Mouse (Mus musculus): ENCODE results near the gene Cycs. TPM values are rescaled to one million over a fixed set of nuclear protein-coding genes. Genes with fewer than 3 reads are reported as not detected.

Gene Cycs
- polyA plus RNA-seq, 1 experiment: 4.0 TPM

GRCm38 (mm10) chr6:50552881-50553518, 13.3 kb downstream of the Cycs start:
- 57% methylated on average over 5 of the region's 5 CpGs for WGBS
- TF ChIP-seq CTCF (IDR thresholded peaks at IDR 0.05; ENCODE audit: insufficient read depth, low read length): no peak
- DNase-seq: no peak
- Histone ChIP-seq H3K4me3 (replicated peaks; ENCODE audit: extremely low read depth, low read depth, low read length) (no peak overlapping the region), H3K4me1 (ENCODE audit: control insufficient read depth, insufficient read depth, low read length) (no peaks in the 10 kb centered on the region)

- TF ChIP-seq POLR2A (IDR thresholded peaks at IDR 0.05; ENCODE audit: borderline replicate concordance, extremely low read depth, low read depth, low read length) (no peak), CTCF (IDR thresholded peaks at IDR 0.05; ENCODE audit: insufficient read depth, low read length) (no peak)
- H3K4me1 ChIP-seq (ENCODE audit: control insufficient read depth, insufficient read depth, low read length): no peaks in the 10 kb centered on the region
- 73% methylated on average over 7 of the region's 7 CpGs for WGBS
- no peak overlapping the region for H3K4me3 ChIP-seq (replicated peaks; ENCODE audit: extremely low read depth, low read depth, low read length)
- no peak for DNase-seq
Measured at GRCm38 (mm10) chr6:50549791-50550190, 16.5 kb downstream of the Cycs start.

- H3K4me1 ChIP-seq (ENCODE audit: control insufficient read depth, insufficient read depth, low read length): no peaks in the 10 kb centered on the region
- no peak overlapping the region for H3K4me3 ChIP-seq (replicated peaks; ENCODE audit: extremely low read depth, low read depth, low read length)
- 74% methylated on average over 5 of the region's 5 CpGs for WGBS
- TF ChIP-seq CTCF (IDR thresholded peaks at IDR 0.05; ENCODE audit: insufficient read depth, low read length): no peak
- TF ChIP-seq POLR2A (IDR thresholded peaks at IDR 0.05; ENCODE audit: borderline replicate concordance, extremely low read depth, low read depth, low read length): no peak
- DNase-seq: no peak
Measured at GRCm38 (mm10) chr6:50549051-50549450, 17.3 kb downstream of the Cycs start.

DNA sequence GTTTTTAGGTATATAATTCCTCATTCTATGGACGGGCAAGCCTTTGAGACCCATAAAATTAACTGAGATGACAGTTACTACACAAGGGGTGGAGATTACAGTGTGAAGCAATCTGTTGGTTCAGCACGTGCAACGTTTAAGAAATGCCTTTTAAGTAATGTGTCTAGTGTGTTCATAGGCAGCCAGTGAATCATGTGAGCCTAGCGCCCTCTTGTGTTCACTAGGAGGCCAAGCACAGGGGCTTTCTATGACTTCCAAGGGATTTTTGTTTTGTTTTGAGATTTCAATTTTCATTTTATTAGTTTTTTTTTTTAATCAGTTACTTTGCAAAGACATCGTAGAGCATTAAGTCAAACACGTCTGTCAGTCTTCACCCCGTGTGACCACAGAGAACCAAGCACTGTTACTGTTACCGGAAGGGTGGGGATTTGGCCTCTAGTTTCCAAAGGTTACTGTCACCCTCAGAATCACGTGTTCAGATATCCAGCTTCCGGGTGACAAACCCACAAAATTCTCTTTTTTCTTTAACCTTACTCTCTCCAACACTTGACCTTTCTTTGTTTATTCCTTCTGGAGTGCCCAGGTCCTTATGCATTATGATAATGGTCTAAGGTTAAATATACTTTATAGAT, 20.8 kb downstream of the Cycs start:
- 15% methylated on average over 10 of the region's 10 CpGs for WGBS
- H3K4me3 ChIP-seq (replicated peaks; ENCODE audit: extremely low read depth, low read depth, low read length): no peak overlapping the region
- H3K4me1 ChIP-seq (ENCODE audit: control insufficient read depth, insufficient read depth, low read length): no peaks in the 10 kb centered on the region
- TF ChIP-seq CTCF (IDR thresholded peaks at IDR 0.05; ENCODE audit: insufficient read depth, low read length) (peak; percentile 67), POLR2A (IDR thresholded peaks at IDR 0.05; ENCODE audit: borderline replicate concordance, extremely low read depth, low read depth, low read length) (no peak)
- DNase-seq: no peak

GRCm38 (mm10) chr6:50542535-50542934, 23.8 kb downstream of the Cycs start:
- no peak overlapping the region for H3K4me3 ChIP-seq (replicated peaks; ENCODE audit: extremely low read depth, low read depth, low read length)

GRCm38 (mm10) chr6:50539641-50540040, 26.7 kb downstream of the Cycs start:
- no peaks in the 10 kb centered on the region for H3K4me1 ChIP-seq (ENCODE audit: control insufficient read depth, insufficient read depth, low read length)
- DNase-seq: no peak
- TF ChIP-seq POLR2A (IDR thresholded peaks at IDR 0.05; ENCODE audit: borderline replicate concordance, extremely low read depth, low read depth, low read length): no peak
- no peak for TF ChIP-seq CTCF (IDR thresholded peaks at IDR 0.05; ENCODE audit: insufficient read depth, low read length)
- H3K4me3 ChIP-seq (replicated peaks; ENCODE audit: extremely low read depth, low read depth, low read length): no peak overlapping the region
- WGBS: 63% methylated on average over 1 of the region's 1 CpGs

More at GRCm38 (mm10) chr6:50542535-50542934, 23.8 kb downstream of the Cycs start:
- no peaks in the 10 kb centered on the region for H3K4me1 ChIP-seq (ENCODE audit: control insufficient read depth, insufficient read depth, low read length)
- TF ChIP-seq CTCF (IDR thresholded peaks at IDR 0.05; ENCODE audit: insufficient read depth, low read length) (no peak), POLR2A (IDR thresholded peaks at IDR 0.05; ENCODE audit: borderline replicate concordance, extremely low read depth, low read depth, low read length) (no peak)
- 96% methylated on average over 1 of the region's 1 CpGs for WGBS
- DNase-seq: no peak

- H3K4me1 ChIP-seq (ENCODE audit: control insufficient read depth, insufficient read depth, low read length): no peaks in the 10 kb centered on the region
- TF ChIP-seq CTCF (IDR thresholded peaks at IDR 0.05; ENCODE audit: insufficient read depth, low read length) (peak; percentile 82), POLR2A (IDR thresholded peaks at IDR 0.05; ENCODE audit: borderline replicate concordance, extremely low read depth, low read depth, low read length) (no peak)
- WGBS: 8% methylated on average over 7 of the region's 7 CpGs
- H3K4me3 ChIP-seq (replicated peaks; ENCODE audit: extremely low read depth, low read depth, low read length): no peak overlapping the region
- DNase-seq: peak; percentile 53
Measured at GRCm38 (mm10) chr6:50536461-50536892, 29.9 kb downstream of the Cycs start.

DNA sequence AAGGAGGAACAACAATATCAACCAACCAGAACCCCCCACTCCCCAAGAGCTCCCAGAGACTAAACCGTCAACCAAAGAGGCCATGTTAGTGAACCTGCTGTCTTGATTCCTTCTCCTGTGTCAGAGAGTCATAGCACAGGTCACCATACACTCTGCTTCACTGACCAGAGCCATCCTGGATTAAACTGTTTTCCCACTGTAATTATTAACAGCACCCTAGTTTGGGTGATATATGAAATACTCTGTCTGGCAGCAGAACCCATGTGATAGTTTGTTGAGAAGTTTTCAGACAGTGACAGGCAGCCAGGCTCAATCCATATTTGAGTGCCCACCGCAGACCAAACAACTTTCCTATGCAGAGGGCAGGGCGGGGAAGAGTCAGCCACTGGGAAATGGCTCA, 31.0 kb downstream of the Cycs start:
- Histone ChIP-seq H3K4me3 (replicated peaks; ENCODE audit: extremely low read depth, low read depth, low read length) (no peak overlapping the region), H3K4me1 (ENCODE audit: control insufficient read depth, insufficient read depth, low read length) (no peaks in the 10 kb centered on the region)
- TF ChIP-seq POLR2A (IDR thresholded peaks at IDR 0.05; ENCODE audit: borderline replicate concordance, extremely low read depth, low read depth, low read length): no peak
- TF ChIP-seq CTCF (IDR thresholded peaks at IDR 0.05; ENCODE audit: insufficient read depth, low read length): no peak
- 83% methylated on average over 3 of the region's 3 CpGs for WGBS
- DNase-seq: no peak

DNA sequence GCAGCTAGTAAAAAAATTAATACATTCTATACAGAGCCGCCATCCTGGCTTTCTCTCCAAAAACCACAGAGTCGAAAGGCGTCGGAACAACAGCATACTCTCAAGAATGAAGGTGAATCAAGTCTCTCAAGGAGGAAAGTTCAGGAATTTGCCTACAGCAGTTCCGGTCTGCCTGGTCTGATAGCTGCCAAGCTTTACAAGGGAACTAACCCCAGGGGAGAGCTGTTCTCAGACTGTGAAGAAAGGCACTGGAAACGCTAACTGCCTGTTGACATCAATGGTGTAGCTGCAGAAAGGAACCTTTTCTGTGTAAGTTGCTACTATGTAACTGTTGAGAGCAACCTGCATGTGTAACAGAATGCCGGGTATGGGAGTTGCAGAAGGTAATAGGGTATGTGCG, 34.4 kb downstream of the Cycs start:
- 76% methylated on average over 8 of the region's 8 CpGs for WGBS
- no peak for DNase-seq
- H3K4me3 ChIP-seq (replicated peaks; ENCODE audit: extremely low read depth, low read depth, low read length): no peak overlapping the region
- no peaks in the 10 kb centered on the region for H3K4me1 ChIP-seq (ENCODE audit: control insufficient read depth, insufficient read depth, low read length)
- TF ChIP-seq CTCF (IDR thresholded peaks at IDR 0.05; ENCODE audit: insufficient read depth, low read length) (no peak), POLR2A (IDR thresholded peaks at IDR 0.05; ENCODE audit: borderline replicate concordance, extremely low read depth, low read depth, low read length) (no peak)

- WGBS: 78% methylated on average over 3 of the region's 3 CpGs
- no peaks in the 10 kb centered on the region for H3K4me1 ChIP-seq (ENCODE audit: control insufficient read depth, insufficient read depth, low read length)
- TF ChIP-seq POLR2A (IDR thresholded peaks at IDR 0.05; ENCODE audit: borderline replicate concordance, extremely low read depth, low read depth, low read length) (no peak), CTCF (IDR thresholded peaks at IDR 0.05; ENCODE audit: insufficient read depth, low read length) (no peak)
- H3K4me3 ChIP-seq (replicated peaks; ENCODE audit: extremely low read depth, low read depth, low read length): no peak overlapping the region
- DNase-seq: no peak
Measured at GRCm38 (mm10) chr6:50531003-50531402, 35.3 kb downstream of the Cycs start.
